Mouse (Mus musculus) CD8-positive naive resting alpha-beta T cell, adult 2 months (primary cell): ENCODE measurements at regions not wholly inside any gene's neighbourhood (a gene's known extent, or its start where the extent isn't known, plus 50 kb on each side); places are given as distances from the start of the nearest gene placed in this dataset.

Experiments used
- DNase-seq, 2 experiments: peaks; one replicate each; pipeline ENCODE4 v3.0.0; 2022; ENCODE audit warnings: low read depth in 2 of 2, low spot score in 2 of 2

DNA sequence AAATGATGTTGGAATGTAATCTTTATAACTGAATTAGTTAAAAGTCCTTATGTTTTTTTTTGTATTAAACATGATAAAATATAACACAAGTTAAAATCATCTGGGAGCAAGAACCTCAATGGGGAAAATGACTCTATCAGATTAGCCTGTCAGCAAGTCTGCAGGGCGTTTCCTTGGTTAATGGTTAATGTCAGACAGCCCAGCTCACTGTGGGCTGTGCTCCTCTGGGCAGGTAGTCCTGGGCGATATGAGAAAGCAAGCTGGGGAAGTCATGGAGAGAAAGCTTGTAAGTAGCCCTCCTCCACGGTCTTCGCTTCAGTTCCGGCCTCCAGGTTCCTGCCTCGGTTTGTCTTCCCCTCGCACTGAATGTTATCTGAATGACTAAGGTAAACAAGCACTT is 379.0 kb upstream of the Prickle1 start:
- DNase-seq: no peak

DNA sequence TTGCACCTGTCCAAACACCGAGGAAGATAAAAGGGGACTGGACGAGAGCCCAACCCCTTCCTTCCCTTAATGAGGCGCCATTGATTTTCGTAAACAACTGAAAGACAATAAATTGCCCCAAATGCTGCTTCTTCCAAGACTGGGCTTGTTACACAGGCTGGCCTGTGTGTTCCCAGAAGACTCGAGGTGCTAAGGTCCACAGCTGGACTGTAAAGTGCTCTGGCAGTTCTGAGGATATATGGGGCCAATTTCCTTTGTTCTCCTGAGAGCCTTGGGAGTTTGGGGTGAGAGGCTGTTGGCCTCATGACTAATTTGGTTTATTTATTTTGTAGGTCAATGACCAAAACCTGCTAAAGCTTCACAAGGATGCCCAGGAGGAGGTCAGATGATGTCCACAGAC is 377.3 kb upstream of the Prickle1 start:
- DNase-seq: no peak

DNA sequence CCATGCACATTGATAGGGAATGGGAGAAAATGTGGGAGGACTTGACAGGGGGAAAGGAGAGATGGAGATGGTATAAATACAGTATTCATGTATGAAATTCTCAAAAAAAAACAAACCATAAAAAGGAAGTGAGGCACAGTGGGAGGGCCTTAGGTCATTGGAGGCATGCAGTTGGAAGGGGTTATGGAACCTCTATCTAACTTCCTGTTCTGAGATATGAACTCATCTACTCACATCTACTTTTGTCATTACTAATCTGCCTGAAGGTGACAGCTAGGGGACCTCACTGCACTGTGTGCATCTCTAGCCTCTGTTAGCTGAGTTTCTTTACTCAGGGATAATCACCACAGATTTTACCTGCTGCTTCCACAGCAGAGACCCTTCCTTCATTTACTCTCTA is 366.3 kb upstream of the Prickle1 start:
- no peak for DNase-seq

DNA sequence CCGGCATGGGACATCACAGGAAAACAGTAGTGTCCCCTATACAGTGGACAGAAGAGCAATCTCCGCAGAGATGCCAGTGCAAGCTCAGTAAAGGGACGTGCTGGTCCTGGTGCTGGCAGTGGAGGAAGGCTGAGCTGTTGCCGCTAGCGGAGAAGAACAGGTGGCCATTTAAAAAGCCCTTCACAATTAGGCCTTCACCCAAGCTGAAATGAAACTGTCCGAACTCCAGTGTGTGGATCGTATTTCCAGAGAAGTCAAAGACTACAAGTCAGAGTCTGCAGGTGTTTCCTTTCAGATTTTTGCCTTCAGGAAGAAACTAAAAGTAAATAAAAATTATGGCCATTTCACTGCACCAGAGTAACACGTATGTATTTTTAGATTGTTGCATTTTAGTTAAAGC is 364.2 kb upstream of the Prickle1 start:
- DNase-seq: no peak

DNA sequence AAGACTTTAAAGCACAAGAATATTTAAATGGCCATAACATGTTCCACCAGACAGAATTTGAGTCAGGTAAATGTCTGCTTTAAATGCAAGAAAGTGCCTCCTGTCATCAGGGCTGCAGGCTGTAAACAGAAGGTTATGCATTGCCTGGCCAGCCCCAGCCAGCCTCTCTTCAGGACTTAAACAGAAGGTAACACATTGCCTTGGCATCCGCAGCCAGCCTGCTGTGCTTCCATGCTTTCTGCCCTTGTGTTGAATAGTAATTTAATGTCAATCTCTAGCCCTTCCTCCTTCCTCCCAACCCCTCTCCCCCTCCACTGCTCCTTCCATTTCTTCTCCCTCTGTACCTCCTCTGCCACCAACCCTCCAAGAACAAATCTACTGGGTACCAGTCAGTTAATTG is 362.4 kb upstream of the Prickle1 start:
- DNase-seq: no peak

DNA sequence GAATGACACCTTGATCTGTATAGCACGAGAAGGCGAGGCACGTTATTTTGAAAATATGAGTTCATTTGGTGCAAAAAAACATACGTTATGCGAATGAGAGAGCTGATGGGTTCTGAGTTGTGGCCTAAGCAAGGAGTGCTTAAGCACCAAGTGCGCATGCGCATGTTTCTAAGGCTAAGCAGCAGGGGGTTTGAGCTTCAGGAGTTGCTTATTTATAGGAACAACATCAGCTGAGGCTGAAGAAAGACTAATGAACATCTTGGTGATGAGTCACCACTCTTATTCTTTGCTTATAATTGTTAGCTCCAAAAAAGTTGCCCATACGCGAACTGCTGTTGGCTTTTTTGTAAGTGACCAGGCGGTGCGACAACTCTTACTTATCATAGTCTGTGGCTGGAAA is 361.1 kb upstream of the Prickle1 start:
- no peak for DNase-seq

DNA sequence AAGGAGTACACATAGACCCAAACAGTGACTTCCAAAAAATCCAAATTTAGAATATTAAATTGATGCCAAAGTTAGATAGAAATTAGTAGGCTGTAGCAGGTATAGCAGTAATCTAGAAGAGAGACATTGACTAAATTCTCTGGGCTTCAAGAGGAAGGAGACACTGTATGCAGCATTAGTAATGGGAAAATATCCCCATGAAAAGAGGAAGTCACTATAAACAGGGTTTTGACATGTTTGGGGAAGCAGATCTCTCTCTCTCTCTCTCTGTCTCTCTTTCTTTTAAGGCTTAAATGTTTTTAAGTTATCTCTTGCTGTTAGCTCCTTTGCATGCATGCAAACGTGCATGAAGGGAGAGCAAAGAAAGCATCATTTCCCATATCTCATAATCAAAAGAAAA is 357.9 kb upstream of the Prickle1 start:
- no peak for DNase-seq

DNA sequence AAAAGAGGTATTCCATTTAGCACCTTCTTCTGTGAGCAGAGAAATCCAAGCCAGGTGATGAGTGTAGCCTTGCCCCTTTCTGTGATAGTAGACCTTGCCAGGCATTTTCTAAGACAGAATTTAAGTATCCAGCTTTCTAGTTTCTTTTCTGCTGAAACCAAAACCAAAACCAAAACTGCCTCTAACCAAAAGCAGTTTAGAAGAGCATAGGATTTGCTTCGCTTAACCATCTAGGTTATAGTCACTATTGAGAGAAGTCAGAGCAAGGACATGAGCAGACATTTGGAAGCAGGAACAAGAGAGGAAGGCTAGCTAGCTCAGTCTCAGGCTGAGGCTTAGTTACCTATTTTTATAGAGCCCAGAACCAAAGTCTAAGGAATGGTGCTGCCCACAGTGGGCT is 354.8 kb upstream of the Prickle1 start:
- no peak for DNase-seq

DNA sequence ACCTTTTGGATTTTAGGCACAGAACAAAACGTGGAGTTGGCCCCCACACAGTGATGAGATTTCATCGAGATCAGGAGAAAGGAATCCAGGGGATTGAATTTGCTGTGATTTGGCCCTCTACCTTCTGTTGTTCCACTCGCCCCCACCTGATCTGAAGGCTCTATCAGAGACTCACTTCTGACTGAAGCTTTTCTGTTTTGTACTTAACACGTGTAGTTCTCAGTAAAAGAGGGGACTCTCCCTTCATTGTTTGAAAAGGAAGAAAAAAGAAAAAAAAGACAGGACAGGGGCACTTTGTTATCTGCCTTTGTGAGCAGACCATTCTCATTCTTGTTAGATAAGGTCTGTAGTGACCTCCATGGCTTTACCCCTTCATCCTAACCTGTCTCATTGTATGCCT is 353.2 kb upstream of the Prickle1 start:
- DNase-seq: no peak

DNA sequence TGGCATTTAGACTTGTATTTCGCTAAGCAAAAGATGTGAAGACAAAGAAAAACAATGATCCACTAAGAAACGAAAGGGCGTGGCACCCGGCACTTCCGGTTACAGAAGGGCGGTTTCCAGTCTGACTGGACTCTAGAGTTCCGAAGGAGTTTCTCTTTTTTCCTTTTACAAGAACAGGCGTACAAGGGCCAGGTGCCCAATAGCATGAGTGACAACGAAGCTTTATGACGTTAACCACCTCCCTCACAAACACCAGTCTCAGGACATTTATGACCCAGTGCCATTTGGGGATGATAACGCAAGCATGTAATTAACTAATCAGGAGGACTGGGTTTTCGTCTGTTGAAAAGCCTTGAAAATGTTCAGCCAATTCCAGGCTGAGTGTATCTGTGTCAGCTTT is 347.9 kb upstream of the Prickle1 start:
- no peak for DNase-seq

DNA sequence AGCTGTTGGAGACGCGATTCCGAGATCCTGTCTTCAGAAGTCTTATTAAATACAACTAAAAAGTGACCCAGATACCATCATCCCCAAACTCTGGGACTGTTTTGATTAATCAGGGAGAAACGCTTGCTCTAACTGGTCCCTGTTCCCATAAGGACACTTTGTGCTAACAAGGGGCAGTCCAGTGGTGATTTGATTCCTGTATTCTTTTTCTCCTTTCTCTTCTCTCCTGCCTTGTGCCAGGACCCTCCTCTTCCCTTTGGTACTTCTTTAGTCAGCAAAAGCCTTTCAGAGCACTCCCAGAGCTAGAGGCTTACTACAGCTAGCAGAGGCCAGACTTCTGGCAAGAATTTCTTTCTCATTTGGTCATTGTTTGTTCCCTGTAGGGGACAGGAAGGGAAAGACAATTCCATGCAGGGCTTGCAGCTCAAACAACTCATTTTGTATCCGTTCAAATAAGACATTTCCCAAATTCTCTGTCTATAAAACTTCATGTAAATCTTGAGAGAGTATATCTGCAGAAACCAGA is 337.3 kb upstream of the Prickle1 start:
- no peak for DNase-seq

DNA sequence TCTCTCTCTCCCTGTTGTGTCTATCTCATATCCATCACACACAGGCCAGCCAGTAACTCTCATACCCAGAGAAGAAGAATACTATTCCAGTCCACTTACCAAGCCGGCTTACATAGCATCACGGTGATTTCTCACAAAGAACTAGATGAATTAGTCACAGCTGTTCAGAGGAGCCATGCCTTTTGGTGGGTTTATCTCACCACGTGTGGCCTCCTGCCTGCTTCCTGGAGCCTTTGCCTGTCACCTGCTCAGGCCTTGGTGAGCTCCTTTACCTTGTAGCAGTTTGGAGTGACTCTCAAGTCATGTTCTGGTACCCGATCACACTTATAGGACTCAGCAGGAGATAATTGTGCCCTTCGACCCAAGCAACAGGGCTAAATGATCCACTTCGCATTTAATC is 331.2 kb upstream of the Prickle1 start:
- DNase-seq: no peak

DNA sequence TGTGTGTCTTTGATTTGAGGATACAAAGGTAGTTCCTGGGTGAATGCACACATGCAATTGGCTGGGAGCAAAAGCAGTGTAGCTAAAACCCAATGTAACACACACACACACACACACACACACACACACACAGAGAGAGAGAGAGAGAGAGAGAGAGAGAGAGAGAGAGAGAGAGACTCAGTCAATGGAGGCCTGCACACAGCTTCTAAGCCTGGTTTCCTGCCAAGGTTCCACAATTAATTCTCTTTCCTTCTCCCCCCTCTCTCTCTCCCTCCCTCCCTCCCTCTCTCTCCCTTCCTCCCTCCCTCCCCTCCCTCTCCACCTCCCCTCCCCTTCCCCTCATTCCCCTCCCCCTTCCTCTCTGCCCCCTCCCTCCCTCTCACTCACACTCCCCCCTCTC is 330.6 kb upstream of the Prickle1 start:
- DNase-seq: no peak

DNA sequence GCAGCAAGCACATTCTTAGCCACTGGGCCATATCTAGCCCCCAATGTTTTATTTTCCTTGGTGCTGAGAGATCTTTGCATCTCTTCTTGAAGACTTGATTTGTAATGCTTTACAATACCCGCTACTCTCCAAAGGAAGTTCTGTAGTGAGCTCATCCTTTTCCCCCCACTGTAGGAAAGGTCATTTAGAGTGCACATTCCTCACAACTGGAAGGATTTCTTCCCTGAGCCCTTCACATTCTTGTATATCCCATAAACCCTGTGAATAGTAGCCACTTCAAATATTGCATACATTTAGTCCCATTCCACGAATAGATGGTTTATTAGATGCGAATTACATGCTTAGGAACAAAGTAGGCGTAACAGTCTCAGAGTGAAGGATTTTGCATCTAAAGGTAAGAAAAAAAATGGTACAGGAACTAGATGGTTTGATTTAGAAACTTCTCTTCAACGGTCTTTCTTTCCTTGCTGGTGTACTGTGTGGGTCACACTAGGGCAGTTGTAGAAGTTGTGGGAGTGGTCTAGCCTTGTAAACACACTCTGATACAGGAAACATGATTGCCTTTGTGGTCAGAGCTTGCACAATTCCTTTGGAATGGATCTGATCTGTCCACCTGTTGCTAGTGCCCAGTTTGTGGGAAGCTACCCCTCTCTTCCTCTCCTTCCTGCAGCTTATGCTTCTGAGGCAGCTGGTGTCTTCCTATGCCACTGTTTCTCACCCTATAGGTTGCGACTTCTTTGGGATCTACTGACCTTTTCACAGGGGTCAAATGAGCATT is 326.0 kb upstream of the Prickle1 start:
- DNase-seq: no peak

DNA sequence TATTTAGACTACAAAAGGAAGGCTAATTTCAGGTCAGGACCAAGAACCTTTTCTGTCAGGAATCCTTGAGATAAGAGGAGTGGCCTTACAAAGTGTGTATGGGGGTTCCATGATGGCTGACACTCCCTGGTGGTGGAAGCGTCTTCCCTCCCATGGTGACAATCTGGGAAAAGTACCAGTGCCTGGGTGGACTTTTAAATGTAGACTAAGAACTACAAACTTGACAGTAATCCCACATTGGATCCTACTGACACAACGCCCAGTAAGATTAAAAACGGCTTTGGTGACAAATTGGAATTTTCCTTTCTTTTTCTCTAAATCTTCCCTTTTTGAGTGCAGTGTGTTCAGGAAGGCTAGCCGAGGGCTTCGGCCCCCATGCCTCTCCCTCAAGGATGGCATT is 325.3 kb upstream of the Prickle1 start:
- DNase-seq: no peak

DNA sequence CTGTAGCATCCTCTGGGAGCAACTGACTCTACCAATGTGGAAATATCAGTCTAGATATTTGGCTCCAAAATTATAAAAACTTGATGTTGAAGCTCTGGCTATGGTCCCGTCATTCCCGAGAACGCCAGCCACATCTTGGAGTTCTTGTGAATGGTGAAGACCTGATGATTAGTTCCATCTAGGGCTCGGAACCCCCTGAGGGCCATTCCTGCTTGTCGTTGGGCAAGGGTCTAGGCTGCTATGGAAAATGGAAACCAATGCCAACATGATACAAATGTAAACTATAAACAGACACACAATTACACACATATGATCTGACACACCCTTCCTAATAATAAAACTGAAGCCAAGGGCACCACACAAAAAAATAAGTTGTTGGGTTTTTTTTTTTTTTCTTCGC is 323.9 kb upstream of the Prickle1 start:
- no peak for DNase-seq

DNA sequence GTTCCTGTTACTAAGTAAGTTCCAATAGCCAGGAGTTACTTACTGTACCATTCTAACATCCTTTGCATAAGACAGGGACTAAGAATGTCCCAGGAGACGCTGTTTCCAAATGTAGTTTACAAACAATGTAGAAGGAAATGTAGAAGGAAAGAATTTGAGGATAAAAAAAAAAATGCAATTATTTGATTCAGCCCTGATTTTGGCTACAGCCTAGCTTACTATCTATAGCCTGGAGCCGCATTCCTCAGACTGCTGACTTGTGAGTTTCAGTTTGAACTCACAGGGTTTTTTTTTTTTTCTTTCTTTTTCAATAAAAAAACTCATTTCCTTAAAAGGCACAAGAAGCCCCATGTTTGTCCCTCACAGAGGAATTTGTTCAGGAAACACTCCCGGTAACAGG is 321.2 kb upstream of the Prickle1 start:
- no peak for DNase-seq

DNA sequence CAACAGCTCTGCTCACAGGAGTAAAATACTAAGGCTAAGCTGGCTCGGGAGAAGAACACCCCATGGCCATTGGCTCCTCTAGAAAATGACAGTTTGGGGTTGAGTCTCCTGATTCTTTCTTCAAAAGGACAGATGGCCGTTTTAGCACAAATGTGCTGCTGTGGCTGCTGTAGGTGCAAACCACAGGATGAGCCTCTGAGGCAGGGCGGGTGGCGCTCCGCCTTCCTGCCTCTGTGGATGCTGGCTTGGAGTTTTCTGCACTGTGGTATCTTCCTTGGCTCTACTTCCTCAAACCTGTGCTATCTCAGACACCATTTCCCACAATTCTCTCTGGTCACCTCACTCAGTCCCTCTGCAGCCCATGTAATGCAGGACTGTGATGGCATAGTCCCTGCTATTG is 317.8 kb upstream of the Prickle1 start:
- DNase-seq: peak; percentile 4 to 10

DNA sequence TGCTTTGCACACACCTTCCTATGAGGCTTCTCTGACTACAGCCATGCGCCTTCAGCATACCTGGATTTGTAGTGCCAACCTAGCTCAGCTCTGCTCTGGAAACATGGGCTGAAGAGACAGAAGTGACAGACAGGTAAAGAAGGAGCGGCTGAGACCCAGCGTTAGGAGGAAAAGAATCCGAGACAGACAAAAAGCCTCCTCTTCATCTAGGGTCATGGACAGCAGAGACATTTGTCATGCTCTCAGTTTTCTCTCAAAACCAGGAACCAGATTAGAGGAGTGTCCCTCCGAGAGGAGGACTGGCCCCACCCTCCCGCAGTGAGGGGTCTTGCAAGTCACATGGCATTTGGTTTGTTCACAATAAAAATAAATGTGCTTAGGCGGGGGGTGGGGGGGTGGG is 317.4 kb upstream of the Prickle1 start:
- DNase-seq: no peak

DNA sequence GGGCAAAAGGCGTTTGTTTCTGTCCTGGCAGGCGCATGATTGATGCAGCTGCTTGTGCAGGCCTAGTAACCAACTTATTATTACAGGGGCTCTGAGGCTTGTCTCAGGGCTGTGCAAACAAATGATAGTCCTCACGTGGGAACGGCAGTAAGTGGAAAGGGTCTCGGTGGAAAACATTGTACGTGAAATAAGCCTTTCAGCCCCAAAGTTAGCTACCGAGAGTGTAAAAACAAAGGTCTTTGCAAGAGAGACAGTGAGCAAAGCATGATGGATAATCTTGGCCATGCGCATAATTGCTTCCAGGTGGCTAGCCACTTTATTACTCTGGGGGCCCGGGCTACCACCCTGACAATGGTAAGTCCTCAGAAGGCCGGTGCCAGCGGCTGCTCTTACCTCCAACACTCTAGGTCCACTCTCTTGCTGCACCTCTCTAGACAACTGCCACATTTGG is 315.3 kb upstream of the Prickle1 start:
- DNase-seq: no peak

DNA sequence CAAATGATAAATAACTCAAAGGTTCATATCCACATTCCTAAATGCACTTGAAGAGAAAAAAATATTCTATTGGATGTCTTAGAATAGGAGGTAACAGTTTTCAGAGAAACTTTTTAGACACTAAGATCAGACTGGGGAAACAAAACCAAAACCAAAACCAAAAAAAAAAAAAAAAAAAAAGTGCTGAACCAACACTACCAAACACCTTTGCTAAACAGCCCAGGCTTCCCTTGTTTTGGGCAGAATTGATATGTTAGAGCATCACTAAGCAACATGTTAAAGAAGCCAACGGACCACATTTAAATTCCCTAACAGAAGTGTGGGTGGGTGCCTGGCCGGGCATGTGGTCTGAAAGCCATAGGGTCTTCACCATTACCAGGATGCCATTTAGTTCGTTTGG is 314.5 kb upstream of the Prickle1 start:
- no peak for DNase-seq

DNA sequence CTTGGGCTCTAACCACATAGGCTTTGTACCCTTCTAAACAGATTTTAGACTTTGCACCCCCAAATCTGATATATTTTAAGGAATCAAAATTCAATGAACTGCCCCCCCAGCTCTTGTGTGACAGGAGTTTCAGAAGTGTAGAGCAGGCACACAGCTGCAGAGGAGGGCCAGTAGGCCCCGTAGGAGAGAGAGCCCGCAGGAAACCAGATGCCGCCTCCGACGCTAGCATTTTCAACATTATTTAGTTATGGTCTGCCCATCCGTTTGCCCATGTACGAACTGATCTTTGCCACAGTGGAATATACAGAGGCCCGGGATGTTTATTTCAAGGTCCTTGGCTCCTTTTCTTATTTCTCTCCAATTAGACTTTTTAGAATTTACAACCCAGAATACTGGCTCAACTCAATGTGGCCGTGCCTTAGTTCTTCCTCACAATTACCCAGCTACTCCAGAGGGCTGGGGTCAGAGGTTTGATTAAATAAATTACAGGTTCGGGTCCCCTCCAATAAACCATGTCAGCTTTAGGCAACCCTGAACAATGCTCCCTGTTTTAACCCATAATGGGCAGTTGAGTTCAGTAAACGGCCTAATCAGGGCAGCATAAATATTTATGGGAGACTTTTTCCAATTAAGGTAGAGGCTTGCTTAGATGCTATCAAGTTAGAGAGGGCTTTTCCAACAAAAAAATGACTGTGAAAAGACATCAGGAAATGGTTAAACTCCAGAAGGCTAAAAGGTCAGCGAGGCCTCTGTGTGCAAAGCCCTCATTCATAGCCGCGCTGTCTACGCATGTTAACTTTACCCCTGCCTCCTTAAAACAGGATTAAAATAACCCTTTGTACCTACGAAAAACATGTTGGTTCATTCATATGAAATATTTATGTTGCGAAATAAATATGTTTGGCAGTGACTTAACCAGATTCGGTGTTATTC is 308.2 kb upstream of the Prickle1 start:
- DNase-seq: no peak
